Mouse (Mus musculus) right cerebral cortex, postnatal 4 days (tissue): Measurements from ENCODE around the gene 4921524J17Rik.

Experiments
- DNase-seq: peaks from one replicate; pipeline ENCODE4 v3.0.0-alpha.2; 2022

4921524J17Rik gene

DNA sequence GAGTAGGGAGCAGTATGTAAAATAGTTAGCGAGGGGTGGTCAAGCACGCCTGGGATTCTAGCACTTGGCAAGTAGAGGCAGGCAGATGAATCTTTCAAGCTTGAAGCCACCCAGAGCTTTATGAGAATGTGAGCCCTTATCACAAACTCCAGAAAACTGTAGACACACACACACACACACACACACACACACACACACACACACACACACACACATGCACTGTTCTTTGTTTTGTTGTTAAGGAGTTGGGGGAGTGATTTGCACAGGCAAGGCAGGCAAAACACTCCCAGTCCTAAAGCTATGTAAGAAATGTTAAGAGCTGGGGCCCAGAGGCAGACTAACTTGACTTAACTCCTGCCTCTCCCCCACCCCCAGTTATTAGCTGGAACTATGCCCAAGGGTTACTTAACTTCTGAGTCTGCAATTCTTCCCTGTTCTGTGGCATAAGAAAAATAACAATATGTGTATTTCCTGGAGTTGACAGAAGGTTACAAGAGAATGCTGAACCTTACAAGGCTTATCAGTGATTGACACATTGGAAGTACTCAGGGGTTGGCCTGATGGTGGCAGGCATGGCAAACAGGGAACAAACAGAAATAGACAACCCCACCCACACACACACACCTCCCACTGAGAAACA lies 53.4 kb downstream of the 4921524J17Rik start:
- no peak for DNase-seq

DNA sequence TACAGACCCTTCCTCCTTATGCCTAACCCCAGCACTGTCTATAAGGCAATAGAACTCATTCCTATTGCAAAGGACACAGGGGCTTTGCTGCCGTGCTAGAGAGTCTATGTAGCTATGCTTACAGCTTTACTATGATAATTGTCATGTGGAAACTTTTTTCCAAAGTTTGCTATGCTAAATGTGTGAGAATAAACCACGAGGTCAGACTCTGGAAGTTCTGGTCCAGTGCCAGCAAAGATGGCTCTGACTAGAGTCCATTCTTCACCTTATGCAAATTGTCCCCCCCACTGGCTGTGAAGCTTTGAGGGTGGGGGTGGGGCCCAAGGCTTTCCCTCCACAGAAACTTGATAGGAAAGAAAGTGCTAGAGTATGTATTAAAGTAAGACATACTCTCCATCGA lies 56.1 kb downstream of the 4921524J17Rik start:
- no peak for DNase-seq

DNA sequence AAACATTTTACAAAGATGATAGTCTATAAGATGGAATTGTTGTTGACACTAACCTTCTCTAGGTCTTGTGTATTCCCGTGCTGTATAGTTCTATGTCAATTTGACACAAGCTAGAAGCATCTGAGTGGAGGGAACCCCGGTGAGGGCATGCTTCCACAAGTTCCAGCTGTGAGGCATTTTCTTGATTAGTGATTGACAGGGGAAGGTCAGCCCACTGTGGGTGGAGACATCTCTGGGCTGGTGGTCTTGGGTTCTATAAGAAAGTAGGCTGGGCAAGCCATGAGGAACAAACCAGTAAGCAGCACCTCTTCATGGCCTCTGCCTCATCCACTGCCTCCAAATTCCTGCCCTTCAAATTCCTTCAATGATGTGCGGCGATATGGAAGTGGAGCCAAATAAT lies 58.3 kb downstream of the 4921524J17Rik start:
- no peak for DNase-seq

DNA sequence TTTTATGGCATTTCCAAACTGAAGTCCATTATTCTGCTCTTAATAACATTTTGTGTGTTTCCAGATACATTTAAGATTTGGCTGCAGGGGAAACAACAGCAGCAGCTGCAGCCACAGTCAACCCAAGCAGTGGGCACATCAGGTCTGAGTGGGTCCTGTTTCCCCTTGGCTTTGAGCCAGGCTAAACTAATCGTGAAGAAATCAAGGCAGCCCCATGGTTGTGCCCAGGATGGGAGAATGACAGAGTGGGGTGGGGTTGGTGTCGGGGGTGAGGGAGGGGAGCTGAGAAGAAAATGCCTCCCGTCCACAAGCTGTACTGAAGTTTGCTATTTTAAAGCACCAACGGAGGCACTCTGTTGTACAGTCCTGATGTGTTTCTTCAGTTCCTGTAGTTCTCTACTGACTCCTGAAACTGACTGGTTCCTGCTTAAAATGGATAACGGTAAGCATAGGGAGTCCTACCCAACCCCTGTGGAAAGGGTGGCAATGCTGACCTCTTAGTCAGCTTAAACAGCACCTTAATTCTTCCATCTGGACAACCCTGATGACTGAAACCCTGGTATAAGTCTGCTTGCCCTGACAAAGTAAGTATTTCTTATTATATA lies 59.1 kb downstream of the 4921524J17Rik start:
- DNase-seq = no peak

DNA sequence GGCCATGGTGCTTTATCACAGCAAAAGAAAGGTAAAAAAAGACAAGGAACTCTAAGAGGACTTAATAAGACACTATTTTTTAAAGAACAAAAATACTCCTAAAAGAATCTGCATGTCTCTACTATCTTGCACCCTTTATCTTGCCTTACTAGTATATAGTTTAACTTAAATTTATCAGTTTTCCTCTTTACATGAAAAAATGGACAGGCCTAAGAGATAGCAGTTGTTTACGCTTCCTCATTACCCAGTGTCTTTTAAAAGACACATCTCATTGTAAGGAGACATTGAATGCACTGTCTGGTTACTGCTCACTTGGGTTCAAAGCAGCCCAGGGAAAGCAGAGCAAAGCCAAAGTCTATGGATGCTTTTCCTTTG lies 60.2 kb downstream of the 4921524J17Rik start:
- DNase-seq = no peak

DNA sequence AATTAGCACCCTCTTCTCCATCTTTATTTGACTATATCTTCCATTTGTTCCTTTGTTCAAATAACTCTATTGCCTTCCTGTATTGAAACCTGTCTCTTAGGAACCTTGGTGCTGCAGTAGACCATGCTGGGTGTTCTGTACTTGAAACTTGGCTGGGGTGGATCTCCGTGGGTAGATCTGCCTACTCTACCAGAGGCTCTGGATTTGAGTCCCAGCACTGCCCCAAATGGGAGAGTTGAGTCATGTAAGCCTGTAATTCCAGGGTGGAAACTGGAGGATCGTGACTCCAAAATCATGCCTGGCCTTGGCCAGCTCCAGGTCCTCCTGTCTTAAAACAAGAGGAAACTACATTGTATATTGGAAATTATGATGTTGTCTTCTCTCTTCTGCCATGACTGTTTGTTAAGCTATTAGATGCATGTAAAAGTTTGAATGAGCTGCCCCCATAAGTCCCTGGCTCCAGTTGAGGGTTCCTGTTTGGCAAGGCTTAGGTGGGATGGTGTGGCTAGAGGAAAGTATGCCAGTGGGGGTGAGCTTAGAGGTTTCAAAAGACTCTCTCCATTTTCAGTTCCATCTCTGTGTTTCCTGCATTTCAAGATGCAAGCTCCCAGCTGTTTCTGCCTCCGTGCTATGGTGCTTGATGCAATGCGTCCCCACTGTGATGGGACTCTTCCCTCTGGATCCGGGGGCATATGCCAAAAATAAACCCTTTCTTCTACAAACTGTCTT lies 60.7 kb downstream of the 4921524J17Rik start:
- no peak for DNase-seq

DNA sequence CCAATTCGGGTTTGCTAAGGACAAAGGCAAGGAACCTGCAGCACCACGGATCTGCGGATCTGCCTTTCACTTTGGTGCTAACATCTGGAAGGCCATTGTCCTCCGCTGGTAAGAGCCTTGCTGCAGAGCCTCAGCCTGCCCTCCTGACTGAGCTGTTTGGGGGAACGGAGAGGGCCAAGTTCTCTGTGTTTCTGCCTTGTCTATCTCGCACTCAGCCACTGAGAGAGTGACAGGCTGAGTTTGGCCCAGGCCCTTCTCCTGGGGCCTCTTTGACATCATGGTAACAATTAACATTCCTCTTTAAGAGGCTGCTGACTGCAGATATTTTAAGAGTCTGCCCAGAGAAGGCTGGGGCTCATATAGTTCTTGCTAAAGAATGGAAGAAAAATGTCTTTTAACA lies 67.5 kb downstream of the 4921524J17Rik start:
- no peak for DNase-seq

DNA sequence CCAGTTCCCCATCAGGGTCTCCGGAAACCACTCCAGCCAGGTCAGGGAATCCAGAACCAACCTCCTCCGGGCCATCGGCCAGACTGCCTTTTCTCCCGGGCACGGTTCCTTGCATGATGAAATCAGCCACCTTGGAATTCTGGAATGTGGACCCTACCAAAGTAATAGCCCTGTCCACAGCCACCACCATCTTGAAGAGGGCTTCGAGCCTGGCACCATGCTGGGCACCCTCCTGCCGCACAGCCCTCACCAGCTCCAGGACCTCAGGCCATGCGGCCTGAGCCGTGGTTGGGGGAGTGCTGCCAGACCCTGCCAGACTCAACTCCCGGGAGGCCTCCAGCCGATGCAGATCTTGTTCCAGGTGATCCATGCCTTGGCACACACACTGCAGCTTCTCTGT lies 68.0 kb downstream of the 4921524J17Rik start:
- DNase-seq = no peak

DNA sequence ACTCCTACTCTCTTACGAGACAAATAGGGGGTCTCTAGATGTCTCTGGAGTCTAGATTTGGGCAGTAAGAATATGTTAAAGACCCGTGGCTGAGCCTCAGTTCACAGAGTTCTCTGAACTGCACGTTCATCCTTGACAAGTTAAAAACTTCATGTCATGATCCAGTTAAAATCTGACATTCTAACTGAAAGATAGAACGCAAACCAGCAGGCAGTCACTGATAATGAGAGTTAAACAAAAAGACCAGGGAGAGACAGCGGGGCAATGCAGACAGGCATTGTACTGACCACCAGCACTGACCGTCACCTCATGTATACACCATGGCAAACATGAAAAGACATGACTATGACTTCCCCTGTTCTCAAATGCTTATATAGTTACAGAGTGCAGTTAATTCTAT lies 69.2 kb downstream of the 4921524J17Rik start:
- DNase-seq = no peak

DNA sequence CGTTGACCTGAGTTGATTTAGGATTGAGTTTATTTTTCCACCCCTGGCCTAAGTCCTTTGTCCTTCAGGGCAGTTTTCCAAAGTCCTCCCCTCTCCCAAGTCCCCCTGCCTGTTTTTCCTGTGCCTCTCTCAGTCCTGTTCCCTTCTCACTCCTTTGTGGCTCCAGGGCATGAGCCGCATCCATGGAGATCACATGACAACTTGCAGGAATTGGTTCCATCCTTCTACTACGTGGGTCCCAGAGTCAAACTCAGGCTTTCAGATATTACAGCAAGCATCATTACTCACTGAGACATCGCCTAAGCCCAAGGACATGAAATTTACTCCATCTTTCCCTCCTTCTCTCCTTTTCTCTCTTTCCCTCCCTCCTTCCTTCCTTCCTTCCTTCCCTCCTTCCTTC lies 70.4 kb downstream of the 4921524J17Rik start:
- DNase-seq = no peak
